Mouse (Mus musculus) lung, postnatal 0 days (tissue): ENCODE results near the gene Pou2f2. TPM values are rescaled to one million over a fixed set of nuclear protein-coding genes. Genes with fewer than 3 reads are reported as not detected.

Source experiments
- ATAC-seq: fragments of 200-750 bp; cut with Nextera tagmentation; 2 replicates; pipeline ENCODE4 v1.8.0; 2017; ENCODE audit warnings: moderate library complexity
- DNase-seq: peaks from one replicate; pipeline ENCODE4 v3.0.0-alpha.2; 2016; ENCODE audit warnings: low spot score
- H3K27ac ChIP-seq: fragments of 300-500 bp; sonication (generic); 2 replicates; pipeline ENCODE4 v1.5.1; 2014; ENCODE audit warnings: antibody characterized with exemption, mild to moderate bottlenecking, low read length, mixed read lengths
- H3K27me3 ChIP-seq: fragments of 300-500 bp; sonication (generic); replicated peaks from 2 replicates; pipeline ENCODE4 v1.6.1; 2014; ENCODE audit warnings: low read length, mixed read lengths; ENCODE audit not compliant: insufficient read depth
- H3K36me3 ChIP-seq: fragments of 300-500 bp; sonication (generic); 2 replicates; pipeline ENCODE4 v1.6.1; 2014; ENCODE audit warnings: low read length, mixed read lengths; ENCODE audit not compliant: insufficient read depth
- H3K4me1 ChIP-seq: fragments of 300-500 bp; sonication (generic); 2 replicates; pipeline ENCODE4 v1.6.1; 2014; ENCODE audit warnings: antibody characterized with exemption, low read depth, low read length, mixed read lengths; ENCODE audit not compliant: insufficient read depth
- H3K4me2 ChIP-seq: fragments of 300-500 bp; sonication (generic); replicated peaks from 2 replicates; pipeline ENCODE4 v1.6.1; 2014; ENCODE audit warnings: low read depth, mild to moderate bottlenecking, low read length, moderate library complexity, mixed read lengths
- H3K4me3 ChIP-seq: fragments of 300-500 bp; sonication (generic); 2 replicates; pipeline ENCODE4 v1.5.1; 2014; ENCODE audit warnings: low read depth, low read length
- H3K9ac ChIP-seq: fragments of 300-500 bp; sonication (generic); replicated peaks from 2 replicates; pipeline ENCODE4 v1.6.1; 2014; ENCODE audit warnings: low read depth, mild to moderate bottlenecking
- H3K9me3 ChIP-seq: fragments of 300-500 bp; sonication (generic); 2 replicates; pipeline ENCODE4 v1.6.1; 2016; ENCODE audit warnings: low read length, mixed read lengths
- CTCF ChIP-seq: IDR thresholded peaks from 2 replicates; pipeline ENCODE4 v1.5.1; 2016; ENCODE audit warnings: antibody characterized with exemption, mild to moderate bottlenecking
- EP300 ChIP-seq: IDR thresholded peaks from 2 replicates; pipeline ENCODE4 v1.6.1; 2016; ENCODE audit warnings: antibody characterized with exemption, mild to moderate bottlenecking, control low read depth
- WGBS: fragments of 180-500 bp; shearing (Covaris S2); extraction: QIAGEN DNeasy Blood & Tissue Kit; methylation state at CpG from one replicate; pipeline ENCODE4 v1.1.7; 2014; 5-methylcytosine and 5-hydroxymethylcytosine counted together
- polyA plus RNA-seq: library from polyadenylated mRNA; unstranded; fragments of >200 nt; fragmentation: Nextera tagmentation; extraction: Ambion mirVana; gene quantifications from 2 replicates; pipeline ENCODE4 v1.2.1, GENCODE M21; 2015

Pou2f2 gene
- polyA plus RNA-seq, 1 experiment from 2014 or later, result 0.98 TPM

DNA sequence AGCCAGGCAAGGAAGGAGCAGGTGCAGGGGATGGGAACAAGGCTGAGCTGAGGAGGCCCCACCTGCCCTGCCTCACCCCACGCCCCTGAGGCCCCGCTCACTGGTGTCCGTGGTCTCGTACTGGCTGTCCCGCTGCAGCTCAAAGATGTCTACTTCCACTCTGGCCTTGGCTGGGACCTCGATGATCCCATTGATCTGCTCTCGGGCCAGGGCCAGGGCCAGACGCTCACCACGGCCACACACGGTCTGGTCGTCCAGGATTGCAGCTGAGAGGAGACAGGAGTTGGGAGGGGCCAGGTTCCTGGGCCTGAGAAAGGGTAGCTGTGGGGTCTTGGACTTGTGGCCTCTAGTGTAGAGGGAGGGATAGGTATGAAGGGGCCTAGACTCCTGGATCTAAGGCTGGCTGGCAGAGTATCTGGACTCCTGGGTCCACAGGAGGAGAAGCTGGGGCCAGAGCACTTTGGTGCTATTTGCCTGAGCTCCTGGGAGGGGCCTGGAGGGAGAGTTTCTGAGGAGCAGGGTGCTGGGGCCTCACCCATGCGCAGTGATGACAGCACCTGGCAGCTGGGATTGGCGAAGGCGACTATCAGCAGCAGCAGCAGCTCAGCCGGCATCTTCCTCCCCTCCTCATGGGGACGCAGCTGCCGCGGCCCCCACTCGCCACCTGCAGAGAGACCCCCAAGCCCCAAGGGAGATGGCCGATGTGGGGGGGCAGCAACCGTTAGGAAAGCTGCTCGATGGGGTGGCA, 111.4 kb downstream of the Pou2f2 start:
- DNase-seq, result no peak
- TF ChIP-seq CTCF, result no peak
- TF ChIP-seq EP300, result no peak
- Histone ChIP-seq H3K27me3 (no peaks in the 10 kb centered on the region), H3K36me3 (peaks cover 5% of the 10 kb centered on the region; the same call in 1 of the 2 replicates), H3K9ac (no peak overlapping the region), H3K9me3 (no peaks in the 10 kb centered on the region), H3K4me3 (no peak overlapping the region), H3K27ac (no peak overlapping the region), H3K4me1 (no peaks in the 10 kb centered on the region), H3K4me2 (no peak overlapping the region)
- ATAC-seq, result no peak
- WGBS, result 91% methylated on average over 22 of the region's 22 CpGs

- Histone ChIP-seq H3K36me3 (peaks cover 5% of the 10 kb centered on the region; the same call in 1 of the 2 replicates), H3K4me2 (no peak overlapping the region), H3K27ac (no peak overlapping the region), H3K4me1 (no peaks in the 10 kb centered on the region), H3K9me3 (no peaks in the 10 kb centered on the region), H3K4me3 (no peak overlapping the region), H3K27me3 (no peaks in the 10 kb centered on the region), H3K9ac (no peak overlapping the region)
- TF ChIP-seq EP300, result no peak
- no peak for TF ChIP-seq CTCF
- ATAC-seq, result no peak
- no peak for DNase-seq
- 87% methylated on average over 6 of the region's 7 CpGs for WGBS
These were observed 112.2 kb downstream of the Pou2f2 start for GRCm38 (mm10) chr7:25067338-25067737.

GRCm38 (mm10) chr7:25063900-25064299, 115.6 kb downstream of the Pou2f2 start:
- DNase-seq (no peak), ATAC-seq (no peak)
- WGBS, result 70% methylated on average over 8 of the region's 8 CpGs
- no peak overlapping the region for H3K9ac ChIP-seq
- no peaks in the 10 kb centered on the region for H3K27me3 ChIP-seq
- no peak overlapping the region for H3K4me2 ChIP-seq
- no peak overlapping the region for H3K4me3 ChIP-seq
- peaks cover 11% of the 10 kb centered on the region for H3K36me3 ChIP-seq
- H3K4me1 ChIP-seq, result no peaks in the 10 kb centered on the region
- TF ChIP-seq EP300, result no peak
- no peak for TF ChIP-seq CTCF
- no peak overlapping the region for H3K27ac ChIP-seq
- H3K9me3 ChIP-seq, result no peaks in the 10 kb centered on the region

GRCm38 (mm10) chr7:25063346-25063745, 116.2 kb downstream of the Pou2f2 start:
- H3K27me3 ChIP-seq, result no peaks in the 10 kb centered on the region
- DNase-seq (no peak), ATAC-seq (no peak)
- no peak overlapping the region for H3K4me2 ChIP-seq
- H3K9me3 ChIP-seq, result no peaks in the 10 kb centered on the region
- no peak overlapping the region for H3K9ac ChIP-seq
- 92% methylated on average over 6 of the region's 6 CpGs for WGBS
- no peaks in the 10 kb centered on the region for H3K4me1 ChIP-seq
- H3K4me3 ChIP-seq, result no peak overlapping the region
- H3K27ac ChIP-seq, result no peak overlapping the region
- no peak for TF ChIP-seq EP300
- no peak for TF ChIP-seq CTCF
- peaks cover 12% of the 10 kb centered on the region for H3K36me3 ChIP-seq

- H3K9ac ChIP-seq, result no peak overlapping the region
- no peak overlapping the region for H3K4me3 ChIP-seq
- no peak for DNase-seq
- H3K27me3 ChIP-seq, result no peaks in the 10 kb centered on the region
- H3K27ac ChIP-seq, result no peak overlapping the region
- H3K9me3 ChIP-seq, result no peaks in the 10 kb centered on the region
- 80% methylated on average over 14 of the region's 14 CpGs for WGBS
- peaks cover 11% of the 10 kb centered on the region; the same call in 1 of the 2 replicates for H3K36me3 ChIP-seq
- H3K4me1 ChIP-seq, result no peaks in the 10 kb centered on the region
- no peak for TF ChIP-seq EP300
- no peak for TF ChIP-seq CTCF
- ATAC-seq, result no peak
- no peak overlapping the region for H3K4me2 ChIP-seq
These were observed 120.7 kb downstream of the Pou2f2 start for GRCm38 (mm10) chr7:25058836-25059235.

DNA sequence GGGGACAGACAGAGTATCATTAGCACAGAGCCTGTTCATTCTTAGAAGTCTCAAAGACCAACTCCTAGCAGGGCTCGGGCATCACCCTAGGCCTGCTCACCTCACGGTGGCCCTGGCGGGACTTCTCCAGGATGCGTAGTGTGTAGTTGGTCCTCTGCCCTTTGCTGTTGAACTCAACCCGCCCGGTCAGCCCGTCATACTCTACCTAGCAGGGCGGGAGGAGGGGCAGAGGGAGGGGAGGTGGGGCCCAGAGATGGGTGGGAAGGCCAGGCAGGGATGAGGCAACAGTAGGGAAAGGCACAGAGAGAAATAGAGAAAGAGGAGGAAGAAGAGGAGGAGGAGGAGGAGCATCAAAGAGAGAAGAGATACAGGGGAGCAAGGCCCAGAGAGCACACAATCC, 121.1 kb downstream of the Pou2f2 start:
- Histone ChIP-seq H3K4me3 (no peak overlapping the region), H3K9me3 (no peaks in the 10 kb centered on the region), H3K27me3 (no peaks in the 10 kb centered on the region), H3K27ac (no peak overlapping the region), H3K4me2 (no peak overlapping the region), H3K36me3 (peaks cover 11% of the 10 kb centered on the region; the same call in 1 of the 2 replicates), H3K9ac (no peak overlapping the region), H3K4me1 (no peaks in the 10 kb centered on the region)
- DNase-seq (no peak), ATAC-seq (no peak)
- WGBS, result 79% methylated on average over 8 of the region's 8 CpGs
- TF ChIP-seq CTCF (no peak), EP300 (no peak)
